Mouse (Mus musculus): ENCODE measurements at regions not wholly inside any gene's neighbourhood (a gene's known extent, or its start where the extent isn't known, plus 50 kb on each side); places are given as distances from the start of the nearest gene placed in this dataset.

GRCm38 (mm10) chr7:135996896-135997295, 280.7 kb upstream of the Mki67 start:
- TF ChIP-seq CTCF (IDR thresholded peaks at IDR 0.05; ENCODE audit: control insufficient read depth, insufficient read depth, insufficient read length) (no peak), USF1 (IDR thresholded peaks at IDR 0.05; ENCODE audit: low read depth) (no peak), MYOD1 (IDR thresholded peaks at IDR 0.05; ENCODE audit: control insufficient read depth, insufficient read length, low read depth) (no peak), MAX (IDR thresholded peaks at IDR 0.05) (no peak)
